Mouse (Mus musculus) ovary, adult 18-20 months (tissue): ENCODE measurements at regions not wholly inside any gene's neighbourhood (a gene's known extent, or its start where the extent isn't known, plus 50 kb on each side); places are given as distances from the start of the nearest gene placed in this dataset.

Source experiments
- DNase-seq: peaks from one replicate; pipeline ENCODE4 v3.0.0; 2022; ENCODE audit warnings: low spot score, mixed read lengths

- DNase-seq, result no peak
These were observed 335.5 kb upstream of the Zfp637 start for GRCm38 (mm10) chr6:117505431-117505830.

GRCm38 (mm10) chr6:117506619-117507018 lies 334.4 kb upstream of the Zfp637 start:
- DNase-seq, result no peak

GRCm38 (mm10) chr6:117508860-117509259 lies 332.1 kb upstream of the Zfp637 start:
- DNase-seq, result peak; percentile 66

DNA sequence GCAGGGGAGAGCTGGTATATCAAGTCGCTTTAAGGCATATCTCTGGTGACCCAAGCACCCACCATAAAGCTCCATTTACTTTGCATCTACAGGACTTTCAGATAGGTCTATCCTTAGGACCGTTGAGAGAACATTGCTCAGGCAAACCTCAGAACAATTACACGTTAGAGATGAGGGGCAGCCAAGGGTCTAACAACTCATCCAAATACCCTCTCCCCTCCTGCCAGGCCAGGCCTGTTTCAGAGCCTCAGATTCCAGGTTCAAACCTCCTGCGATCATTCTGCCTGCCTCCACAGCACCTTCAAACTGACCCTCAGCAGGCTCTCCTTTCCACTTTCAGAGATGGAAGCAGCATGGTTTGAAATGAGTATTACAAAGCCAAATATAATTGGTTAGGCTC lies 331.0 kb upstream of the Zfp637 start:
- no peak for DNase-seq

GRCm38 (mm10) chr6:117514831-117515230 lies 326.1 kb upstream of the Zfp637 start:
- DNase-seq, result no peak

GRCm38 (mm10) chr6:117516906-117517305 lies 324.1 kb upstream of the Zfp637 start:
- DNase-seq, result no peak

DNA sequence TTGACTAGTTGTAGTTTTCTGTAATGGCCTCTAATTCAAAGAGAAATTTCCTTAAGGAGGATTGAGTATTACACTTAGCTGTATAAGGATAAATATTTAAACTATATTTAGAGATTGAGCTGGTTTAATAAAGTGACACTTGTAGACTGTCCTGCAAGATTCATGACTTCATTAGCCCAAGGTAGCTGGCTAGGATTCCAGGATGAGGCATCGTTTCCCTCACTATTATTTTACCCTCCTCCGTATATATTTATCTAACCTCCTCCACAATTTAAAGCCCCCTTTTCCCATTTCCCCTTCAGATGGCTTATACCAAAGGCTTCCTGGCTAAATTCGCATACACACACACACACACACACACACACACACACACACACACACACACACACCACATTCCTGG lies 322.0 kb upstream of the Zfp637 start:
- DNase-seq, result no peak

DNA sequence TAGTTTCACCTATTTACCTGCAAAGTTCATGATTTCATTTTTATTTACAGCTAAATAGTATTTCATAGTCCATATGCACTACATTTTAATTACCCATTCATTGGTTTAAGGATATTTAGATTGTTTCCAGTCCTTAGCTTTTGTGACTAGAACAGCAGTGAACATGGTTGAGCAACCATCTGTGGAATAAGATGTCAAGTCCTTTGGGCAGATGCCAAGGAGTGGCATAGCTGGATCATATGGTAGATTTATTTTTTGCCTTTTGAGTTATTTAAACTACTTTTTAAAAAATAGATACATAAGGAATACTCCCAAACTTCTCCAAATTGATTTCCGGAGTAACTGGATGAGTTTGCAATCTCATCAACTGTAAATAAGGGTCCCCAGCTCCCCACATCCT lies 321.5 kb upstream of the Zfp637 start:
- no peak for DNase-seq

- DNase-seq, result no peak
These were observed 314.6 kb upstream of the Zfp637 start for GRCm38 (mm10) chr6:117526161-117526935.

DNA sequence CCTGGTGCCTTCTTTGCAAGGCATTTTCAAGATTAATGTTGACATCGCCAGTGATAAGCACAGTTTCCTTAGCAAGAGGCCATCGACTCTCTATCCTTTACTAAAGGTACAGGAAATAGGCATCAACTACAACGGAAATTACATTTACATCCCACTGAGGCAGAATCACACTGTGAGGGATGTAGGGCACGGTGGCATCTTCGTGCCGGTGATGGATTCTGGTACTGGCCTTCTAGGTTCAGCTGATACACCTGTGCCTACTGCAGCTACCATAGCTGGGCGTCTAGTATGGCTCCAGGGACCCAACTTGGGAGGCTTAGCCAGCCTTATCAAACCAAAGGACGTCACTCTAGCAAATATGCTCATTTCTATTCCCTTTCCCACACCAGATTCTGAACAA lies 313.5 kb upstream of the Zfp637 start:
- DNase-seq, result no peak

GRCm38 (mm10) chr6:117534149-117534548 lies 306.8 kb upstream of the Zfp637 start:
- DNase-seq, result no peak

- DNase-seq, result no peak
These were observed 306.0 kb upstream of the Zfp637 start for GRCm38 (mm10) chr6:117534991-117535390.

- no peak for DNase-seq
These were observed 304.9 kb upstream of the Zfp637 start for GRCm38 (mm10) chr6:117536084-117536483.

- no peak for DNase-seq
These were observed 298.5 kb upstream of the Zfp637 start for GRCm38 (mm10) chr6:117542431-117542830.

DNA sequence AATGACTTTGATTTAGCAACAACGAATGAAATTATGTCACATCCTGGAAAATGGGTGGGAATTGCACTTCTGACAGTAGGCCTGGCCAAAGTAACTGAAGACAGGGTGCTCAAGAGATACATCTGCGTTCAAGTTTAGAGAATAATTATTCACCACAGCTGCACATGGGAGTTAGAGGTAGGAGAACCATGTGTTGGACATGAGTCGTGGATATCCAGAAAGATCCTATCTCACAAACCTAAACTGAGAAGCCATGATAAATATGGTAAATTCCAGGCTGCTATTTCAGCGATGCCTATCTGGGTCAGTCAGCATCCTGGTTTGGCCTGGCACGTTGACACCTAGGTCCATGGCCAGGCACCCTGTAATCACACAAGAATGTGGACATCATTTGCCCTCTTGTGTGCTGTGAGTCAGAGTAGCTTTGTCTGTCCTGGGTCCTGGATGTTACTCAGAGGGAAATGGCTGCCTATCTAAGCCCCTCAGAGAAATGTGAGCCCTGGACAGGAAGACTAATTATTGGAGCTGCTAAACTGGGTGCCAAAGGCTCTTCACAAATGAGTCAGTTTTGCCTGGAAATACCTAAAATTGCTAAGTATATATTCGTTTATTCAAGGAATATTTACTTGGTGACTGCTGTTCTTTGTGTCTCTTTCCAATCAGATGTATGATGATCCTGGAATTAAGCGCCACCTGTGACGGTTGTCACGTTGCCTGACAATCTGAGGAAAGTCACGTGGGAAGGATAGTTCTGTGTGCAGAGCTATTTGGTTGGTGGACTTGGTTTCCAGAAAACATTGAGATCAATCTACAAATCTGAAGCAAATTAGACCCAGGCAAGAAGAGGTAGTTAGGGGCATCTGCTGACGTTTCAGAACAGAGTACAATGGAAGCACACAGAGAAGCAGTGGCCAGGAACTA lies 296.4 kb upstream of the Zfp637 start:
- no peak for DNase-seq

DNA sequence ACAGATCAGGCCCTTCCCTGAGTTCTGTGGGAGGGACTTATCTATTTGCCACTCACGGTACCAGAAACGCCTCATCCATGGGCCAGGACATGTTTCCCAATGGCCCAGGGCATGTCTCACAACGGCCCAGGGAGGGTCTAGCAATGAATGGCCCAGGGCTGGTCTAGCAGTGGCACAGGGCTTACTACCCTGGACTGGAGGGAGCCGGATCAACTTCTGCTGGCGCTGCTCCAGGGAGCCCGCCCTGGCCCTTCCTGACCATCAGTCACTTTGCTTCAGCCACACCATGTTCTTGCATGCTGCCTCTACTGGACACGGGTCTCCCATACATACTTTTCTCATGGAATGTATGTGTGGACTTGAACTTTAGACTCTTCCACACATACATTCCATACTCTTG lies 290.1 kb upstream of the Zfp637 start:
- no peak for DNase-seq

- DNase-seq, result no peak
These were observed 288.8 kb upstream of the Zfp637 start for GRCm38 (mm10) chr6:117552006-117552667.

GRCm38 (mm10) chr6:117563159-117563558 lies 277.8 kb upstream of the Zfp637 start:
- DNase-seq, result no peak

DNA sequence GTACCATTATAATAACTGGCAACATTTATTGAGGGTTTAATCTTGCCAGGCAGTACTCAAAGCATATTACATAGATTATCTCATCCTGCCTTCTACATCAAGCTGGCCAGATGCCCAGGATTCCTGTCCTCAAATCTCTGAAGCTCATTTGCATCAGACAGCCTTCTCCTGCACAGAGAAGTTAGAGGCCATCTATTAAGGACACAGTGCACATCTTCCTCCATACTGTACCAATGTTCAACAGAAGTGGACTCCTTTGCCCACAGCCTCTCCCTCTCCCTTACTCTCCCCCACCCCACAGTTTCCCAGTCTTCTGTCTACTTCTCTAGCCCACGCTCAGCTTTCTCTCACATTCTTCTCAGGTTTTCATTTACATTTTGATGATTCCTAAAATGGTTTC lies 277.3 kb upstream of the Zfp637 start:
- no peak for DNase-seq

GRCm38 (mm10) chr6:117566786-117567185 lies 274.2 kb upstream of the Zfp637 start:
- DNase-seq, result no peak

DNA sequence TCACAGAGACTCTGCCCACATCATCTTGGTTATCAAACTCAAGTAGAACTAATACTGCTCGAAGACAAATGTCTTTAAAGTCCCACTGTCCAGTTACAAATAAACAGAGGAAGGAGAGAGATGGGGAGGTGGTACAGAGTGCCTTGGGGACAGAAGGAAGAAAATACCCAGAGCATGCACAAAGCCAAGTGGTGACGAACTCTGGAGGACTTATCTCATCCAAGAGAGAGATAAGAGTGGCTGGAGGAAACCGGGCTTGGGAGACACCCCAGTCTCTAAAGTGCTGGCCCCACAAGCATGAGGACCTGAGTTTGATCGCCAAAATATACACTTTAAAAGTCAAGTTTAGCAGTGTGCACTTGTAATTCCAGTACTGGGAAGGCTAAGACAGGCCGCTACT lies 273.3 kb upstream of the Zfp637 start:
- no peak for DNase-seq

DNA sequence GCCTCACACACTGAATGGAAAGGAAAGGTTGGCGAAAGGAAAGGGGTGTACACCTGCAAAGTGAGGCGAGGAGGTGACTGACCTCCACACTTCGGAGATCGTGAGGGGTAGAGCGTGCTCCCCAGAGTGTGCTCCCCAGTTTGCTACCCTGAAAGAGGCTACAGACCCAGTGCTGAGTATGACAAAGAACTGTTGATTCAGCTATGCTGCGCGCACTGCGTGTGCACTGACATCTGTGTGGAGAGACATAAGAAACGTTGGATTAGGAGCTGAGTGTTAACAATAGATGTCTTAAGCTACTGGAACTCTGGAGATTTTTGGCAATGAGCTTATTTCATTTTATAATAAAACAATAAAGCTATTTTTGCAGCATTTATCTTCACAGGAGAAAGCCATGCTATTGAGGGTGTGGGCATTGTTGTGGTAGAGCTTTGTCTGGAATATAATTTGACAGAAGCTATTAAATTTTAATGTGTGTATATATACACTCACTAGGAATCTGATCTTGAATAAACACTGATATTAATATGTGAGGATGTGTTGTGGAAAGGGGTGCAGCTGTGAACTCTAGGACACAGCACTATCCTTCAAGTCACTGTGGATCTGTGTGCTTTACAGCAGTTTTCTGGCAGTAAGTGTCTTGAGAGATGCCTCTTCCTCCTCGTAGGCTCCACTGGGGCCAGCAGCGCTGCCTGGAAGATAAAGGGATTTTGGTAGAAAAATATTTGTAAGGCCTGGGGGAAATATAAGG lies 271.2 kb upstream of the Zfp637 start:
- DNase-seq, result no peak
